Mouse (Mus musculus) heart, adult 11 months (tissue): Measurements from ENCODE around the gene Ppfia1.

Experiments
- DNase-seq: peaks from one replicate; pipeline ENCODE4 v3.0.0; 2022

Ppfia1 gene

GRCm38 (mm10) chr7:144480314-144480713 lies 73.2 kb downstream of the Ppfia1 start:
- DNase-seq = no peak

GRCm38 (mm10) chr7:144479569-144479968 lies 74.0 kb downstream of the Ppfia1 start:
- no peak for DNase-seq

- DNase-seq = no peak
Observed at GRCm38 (mm10) chr7:144475741-144476140, 77.8 kb downstream of the Ppfia1 start.

DNA sequence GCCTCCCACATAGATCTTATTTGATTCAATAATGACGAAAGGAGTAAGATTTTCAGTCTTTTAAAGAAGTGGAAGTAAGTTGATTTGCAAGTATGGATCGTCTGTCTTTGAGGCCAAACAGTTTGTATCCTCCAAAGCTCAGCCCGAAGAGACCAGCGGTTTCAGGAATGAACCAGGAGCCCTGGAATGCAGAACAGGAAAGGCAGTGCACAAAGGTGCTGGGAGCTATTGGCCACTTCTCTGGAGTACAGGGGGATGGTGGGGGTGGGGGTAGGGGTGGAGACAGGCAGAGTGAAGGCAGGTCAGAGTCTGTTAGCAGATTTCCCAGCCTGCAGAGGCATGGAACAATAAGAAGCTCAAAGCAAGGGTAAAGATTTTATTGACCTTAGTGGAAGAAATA lies 80.0 kb downstream of the Ppfia1 start:
- DNase-seq = no peak

GRCm38 (mm10) chr7:144471103-144471502 lies 82.4 kb downstream of the Ppfia1 start:
- DNase-seq = no peak

DNA sequence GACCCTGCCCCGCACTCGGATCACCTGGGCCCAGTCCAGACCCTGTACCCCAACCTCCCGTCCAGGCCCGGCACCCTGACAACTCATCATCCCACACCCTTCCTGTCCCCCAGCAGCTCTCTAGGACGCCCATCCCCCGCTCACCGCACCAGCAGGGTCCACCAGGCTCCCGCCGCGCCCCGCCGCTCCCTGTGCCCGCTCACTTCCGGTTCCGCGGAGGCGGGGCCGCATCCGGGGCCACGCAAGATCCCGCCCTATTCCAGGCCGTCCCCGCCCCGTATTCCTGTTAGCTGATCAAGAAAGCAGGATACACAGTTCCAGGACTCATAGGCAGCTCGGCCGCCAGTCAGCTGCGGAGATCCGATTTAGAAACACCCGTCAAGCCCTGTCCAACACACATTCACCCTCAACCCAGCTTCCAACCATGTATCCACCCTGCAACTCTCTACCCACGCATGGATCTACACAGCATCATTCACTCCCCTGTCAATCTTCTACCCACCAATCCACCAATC lies 82.9 kb downstream of the Ppfia1 start, which contains the start of gene Cttn:
Gene Cttn, minus strand, starts transcription at position 465 of the 515 bp plus-strand sequence.
- peak; percentile 99 for DNase-seq

DNA sequence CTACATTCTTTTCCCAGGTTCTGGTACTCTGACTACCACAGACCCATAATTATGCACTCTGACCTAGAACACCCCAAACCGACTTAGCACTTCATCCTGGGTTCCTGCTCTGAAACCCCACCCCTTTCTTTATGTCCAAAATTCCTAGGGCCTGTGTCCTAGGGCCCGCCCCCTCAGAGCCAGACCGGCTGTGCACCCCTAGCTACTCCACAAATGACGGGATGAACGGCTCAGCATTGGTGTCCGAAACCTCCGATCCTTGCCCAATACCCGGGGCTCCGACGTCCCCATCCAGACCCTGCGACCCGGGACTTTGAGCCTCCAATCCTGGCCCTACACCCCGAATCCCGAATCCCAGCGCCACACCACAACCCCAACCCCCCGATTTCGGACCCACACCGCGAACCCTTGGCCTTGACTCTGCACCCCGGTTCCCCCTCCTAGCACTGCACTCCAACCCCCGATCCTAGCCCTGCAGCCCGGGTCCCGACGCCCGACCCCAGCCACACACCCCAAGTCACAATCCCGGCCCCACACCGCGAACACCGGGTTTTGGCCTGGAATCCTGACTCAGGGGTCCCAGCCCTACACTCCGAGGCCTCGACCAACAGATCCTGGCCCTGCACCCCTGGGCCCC lies 83.5 kb downstream of the Ppfia1 start:
- DNase-seq = no peak

- DNase-seq = peak; percentile 94
Observed at GRCm38 (mm10) chr7:144469181-144469641, 84.3 kb downstream of the Ppfia1 start.

DNA sequence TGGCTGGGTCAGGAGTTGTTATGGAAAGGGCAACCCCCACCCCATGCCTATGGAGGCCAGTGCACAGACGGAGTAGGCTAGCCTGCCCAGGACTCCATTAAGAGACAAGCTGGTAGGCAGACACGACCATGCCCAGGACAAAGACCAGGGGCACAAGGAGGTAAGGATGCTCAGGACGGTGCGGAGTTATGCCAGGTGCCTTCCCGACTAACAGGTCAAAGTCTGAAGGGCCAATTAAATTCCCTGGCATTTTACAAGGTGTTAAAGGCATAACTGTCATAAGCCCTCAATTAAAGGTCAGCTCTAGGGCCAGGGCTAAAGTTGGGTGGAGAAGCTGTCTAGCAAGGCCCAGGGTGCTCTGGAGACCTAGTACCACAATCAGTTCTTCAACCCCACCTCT lies 84.8 kb downstream of the Ppfia1 start:
- DNase-seq = peak; percentile 88

DNA sequence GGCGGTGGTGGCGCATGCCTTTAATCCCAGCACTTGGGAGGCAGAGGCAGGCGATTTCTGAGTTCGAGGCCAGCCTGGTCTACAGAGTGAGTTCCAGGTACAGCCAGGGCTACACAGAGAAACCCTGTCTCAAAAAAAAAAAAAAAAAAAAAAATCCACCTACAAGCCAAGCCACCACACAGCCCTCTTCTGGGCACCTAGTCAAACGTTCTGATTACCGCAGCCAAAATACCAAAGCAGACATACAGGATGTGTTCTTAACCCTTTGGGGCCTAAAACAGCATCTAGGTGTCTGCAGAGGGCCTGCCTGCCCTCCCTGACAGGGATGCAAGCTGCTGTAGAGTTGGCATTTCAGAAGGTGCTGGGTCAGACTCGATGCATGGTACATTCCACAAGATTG lies 91.0 kb downstream of the Ppfia1 start:
- peak; percentile 78 for DNase-seq

- peak; percentile 74 for DNase-seq
Observed at GRCm38 (mm10) chr7:144461246-144461902, 92.2 kb downstream of the Ppfia1 start.

DNA sequence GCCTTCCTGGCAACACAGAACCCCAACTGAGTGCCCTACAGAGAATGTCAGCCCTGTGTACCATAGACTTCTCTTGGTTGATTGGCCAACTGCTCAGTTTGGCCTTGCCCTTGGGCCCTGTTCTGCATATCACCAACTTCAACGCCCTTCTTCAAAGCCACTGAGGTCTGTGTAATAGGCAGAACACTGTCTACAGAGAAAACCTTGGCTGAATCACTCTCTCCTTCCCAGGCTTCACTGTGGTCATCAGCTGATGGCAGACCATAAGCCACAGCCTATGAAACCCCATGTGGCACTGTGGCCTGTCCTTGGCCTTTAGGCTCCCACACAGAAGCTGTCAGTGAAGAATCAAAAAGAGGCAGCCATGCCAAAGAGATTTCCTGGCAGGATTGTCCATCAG lies 94.6 kb downstream of the Ppfia1 start:
- no peak for DNase-seq

- no peak for DNase-seq
Observed at GRCm38 (mm10) chr7:144450661-144451060, 102.9 kb downstream of the Ppfia1 start.

DNA sequence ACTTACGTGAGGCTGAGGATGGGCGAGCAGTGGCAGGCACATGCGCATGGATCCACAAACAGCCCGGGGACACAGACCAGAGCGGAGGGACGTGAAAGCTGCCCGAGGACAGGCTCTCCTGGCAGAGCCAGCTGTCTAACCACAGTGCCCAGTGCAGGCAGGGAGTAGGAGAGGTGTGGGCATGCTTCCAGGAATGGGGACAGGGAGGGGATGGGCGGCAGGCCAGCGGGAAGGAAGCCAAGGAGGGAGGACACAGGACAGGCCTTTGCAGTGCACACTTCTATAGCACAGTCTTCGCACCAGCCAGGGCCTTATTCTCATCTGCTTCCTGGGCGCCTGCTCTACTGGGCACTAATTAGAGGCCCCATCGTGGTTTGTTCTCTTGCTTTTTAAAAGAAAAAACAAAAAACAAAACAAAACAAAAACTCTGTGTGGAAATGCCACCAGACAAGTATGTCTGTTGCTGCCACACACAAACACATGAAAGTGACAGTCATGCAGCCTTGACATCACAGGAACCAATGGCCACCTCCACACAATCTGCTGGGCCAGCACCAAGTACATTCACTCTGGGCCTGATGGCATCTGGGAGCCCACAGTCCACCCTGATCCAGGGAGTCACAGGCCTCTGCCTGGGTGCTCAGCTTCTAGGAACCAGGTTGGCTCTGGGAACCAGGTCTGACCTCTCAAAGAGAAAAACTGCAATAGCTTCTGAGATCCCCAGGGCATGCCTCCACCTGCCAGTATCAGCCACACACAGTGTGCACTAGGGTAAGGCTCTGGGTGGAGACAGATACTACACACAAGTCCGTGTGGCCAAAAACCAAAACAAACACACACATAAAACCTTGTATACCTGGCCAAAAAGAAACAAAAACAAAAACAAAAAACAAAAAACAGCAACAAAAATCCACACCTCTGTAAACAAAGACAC lies 103.6 kb downstream of the Ppfia1 start:
- DNase-seq = peak; percentile 98

- DNase-seq = no peak
Observed at GRCm38 (mm10) chr7:144448186-144448585, 105.3 kb downstream of the Ppfia1 start.

- DNase-seq = peak; percentile 92
Observed at GRCm38 (mm10) chr7:144447146-144447545, 106.4 kb downstream of the Ppfia1 start.

DNA sequence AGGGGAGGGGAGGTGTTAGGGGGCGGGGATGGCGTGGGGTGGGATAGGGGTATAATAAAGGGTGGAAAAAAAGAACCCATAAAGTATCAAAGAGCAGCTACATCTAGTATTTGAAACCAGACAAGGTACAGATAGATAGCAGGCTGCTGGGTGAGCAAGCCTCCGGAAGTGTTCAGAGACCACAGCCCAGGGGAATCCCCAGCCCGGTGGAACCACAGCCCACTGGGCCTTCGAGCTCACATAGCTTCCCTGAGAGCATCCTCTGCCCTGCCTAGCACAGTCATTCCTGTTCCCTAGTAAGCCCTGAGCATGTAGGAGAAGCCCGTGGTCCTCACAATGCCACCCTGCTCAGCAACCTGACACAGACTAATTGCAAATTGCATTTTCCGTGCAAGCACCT lies 108.7 kb downstream of the Ppfia1 start:
- DNase-seq = no peak

DNA sequence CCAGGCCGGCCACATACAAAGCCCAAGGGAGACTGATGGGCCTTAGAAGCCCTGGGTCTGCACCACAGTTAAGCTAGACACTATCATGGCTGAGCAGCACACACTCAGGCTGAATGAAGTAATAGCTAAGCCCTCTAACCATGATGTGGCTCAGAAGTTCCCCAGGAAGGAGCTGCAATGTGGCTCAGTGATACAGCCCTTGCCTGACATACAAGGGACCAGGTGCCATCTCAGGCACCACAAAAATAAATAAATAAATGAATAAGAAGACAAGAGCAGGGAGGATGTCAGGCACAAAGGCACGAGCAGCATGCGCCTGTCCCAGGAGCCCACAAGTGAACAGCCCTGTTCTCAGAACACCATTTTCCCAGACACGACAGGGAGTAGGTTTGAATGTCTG lies 111.6 kb downstream of the Ppfia1 start:
- DNase-seq = no peak

- DNase-seq = no peak
Observed at GRCm38 (mm10) chr7:144441466-144441865, 112.1 kb downstream of the Ppfia1 start.

DNA sequence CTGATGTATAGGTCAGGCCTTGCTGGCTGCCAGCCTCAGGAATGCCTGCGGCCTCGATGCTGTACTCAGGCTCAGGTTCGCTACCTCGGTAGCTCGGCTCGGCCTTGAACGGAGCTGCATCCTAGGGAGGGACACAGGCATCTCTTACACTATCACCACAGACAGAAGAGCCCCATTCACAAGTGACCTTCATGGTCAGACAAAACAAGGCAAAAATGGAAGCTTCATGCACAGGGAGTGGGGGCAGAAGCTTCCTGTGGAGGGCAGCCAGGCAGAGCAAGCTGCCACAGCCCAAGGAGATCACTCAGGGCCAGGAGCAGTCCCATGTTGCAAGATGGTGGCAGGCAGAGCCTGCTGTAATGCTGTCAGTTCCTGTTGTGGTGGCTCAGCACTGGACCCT lies 114.7 kb downstream of the Ppfia1 start:
- DNase-seq = no peak

GRCm38 (mm10) chr7:144432920-144433319 lies 120.6 kb downstream of the Ppfia1 start:
- DNase-seq = no peak

GRCm38 (mm10) chr7:144427460-144427859 lies 126.1 kb downstream of the Ppfia1 start:
- no peak for DNase-seq
